Mouse (Mus musculus): ENCODE measurements around the gene Rgma. TPM values are rescaled to one million over a fixed set of nuclear protein-coding genes. Genes with fewer than 3 reads are reported as not detected.

The Rgma gene
- polyA plus RNA-seq (2017; shearing (Covaris generic)): not detected

DNA sequence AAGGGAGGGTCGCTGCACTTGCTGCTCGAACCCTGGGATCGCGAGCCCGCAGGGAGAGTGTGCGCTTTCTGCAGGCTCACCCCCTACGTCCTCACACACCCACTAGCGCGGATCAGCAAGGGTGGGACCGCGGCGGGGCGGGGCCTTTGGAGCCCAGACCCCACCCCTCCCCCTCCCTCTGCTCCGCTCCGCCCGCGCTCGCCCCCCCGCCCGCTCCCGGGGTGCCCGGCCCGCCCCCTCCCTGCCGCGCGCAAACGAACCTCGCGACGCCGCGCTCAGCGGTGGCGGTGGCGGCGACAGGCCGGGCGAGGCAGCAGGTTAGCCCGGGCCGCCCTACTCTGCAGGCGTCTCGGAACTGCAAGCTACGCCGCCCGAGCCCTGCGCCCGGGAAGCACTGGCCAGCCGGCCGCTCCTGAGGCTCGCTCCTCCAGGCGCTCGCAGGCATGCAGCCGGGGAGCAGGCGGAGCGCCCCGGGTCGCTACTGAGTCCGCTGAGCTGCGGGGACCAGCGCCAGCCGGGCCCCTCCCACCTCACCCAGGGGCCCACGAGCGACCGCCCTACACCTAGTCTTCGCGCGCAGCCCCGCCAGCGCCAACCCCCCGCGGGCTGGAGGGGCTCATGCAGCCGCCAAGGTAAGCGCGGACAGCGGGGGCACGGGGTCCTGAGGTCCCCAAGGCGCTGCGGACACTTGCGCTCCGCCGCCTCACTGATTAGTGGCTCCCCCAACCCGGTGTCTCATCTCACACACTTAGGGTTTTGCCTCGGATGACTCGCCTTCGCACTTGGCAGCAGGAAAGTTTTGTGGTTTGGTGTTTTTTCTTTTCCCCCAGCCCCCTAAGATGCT lies at the start of gene Rgma:
Gene Rgma, plus strand, starts transcription at position 253 of the 844 bp plus-strand sequence.

Other genes with a start within 250 kb of the Rgma start
- 509 TPM for gene Chd2, start 166.3 kb downstream of the Rgma start, polyA plus RNA-seq (2017; shearing (Covaris generic))

Data from effector memory CD4-positive, alpha-beta T cell, adult 5 months (primary cell).